Mouse (Mus musculus) limb, embryonic 14.5 days (tissue): ENCODE results near the gene H2-DMa. TPM values are rescaled to one million over a fixed set of nuclear protein-coding genes. Genes with fewer than 3 reads are reported as not detected.

Source experiments
- ATAC-seq: fragments of 200-750 bp; cut with Nextera tagmentation; 2 replicates; pipeline ENCODE4 v1.8.0; 2017; ENCODE audit warnings: low read depth, moderate number of reproducible peaks, moderate TSS enrichment; ENCODE audit not compliant: low FRiP score
- DNase-seq: peaks from one replicate; pipeline ENCODE4 v3.0.0-alpha.2; 2015; ENCODE audit warnings: low spot score
- H3K27ac ChIP-seq: fragments of 300-500 bp; sonication (generic); replicated peaks from 2 replicates; pipeline ENCODE4 v1.5.1; 2014; ENCODE audit warnings: low read depth, mild to moderate bottlenecking, low read length, moderate library complexity, mixed read lengths
- H3K27me3 ChIP-seq: fragments of 300-500 bp; sonication (generic); 2 replicates; pipeline ENCODE4 v1.6.1; 2014; ENCODE audit warnings: low read length, mixed read lengths; ENCODE audit not compliant: control insufficient read depth, insufficient read depth
- H3K36me3 ChIP-seq: fragments of 300-500 bp; sonication (generic); 2 replicates; pipeline ENCODE4 v1.6.1; 2014; ENCODE audit warnings: mild to moderate bottlenecking, low read length, moderate library complexity, mixed read lengths; ENCODE audit not compliant: control insufficient read depth, insufficient read depth
- H3K4me1 ChIP-seq: fragments of 300-500 bp; sonication (generic); 2 replicates; pipeline ENCODE4 v1.6.1; 2014; ENCODE audit warnings: antibody characterized with exemption, low read length, mixed read lengths; ENCODE audit not compliant: control insufficient read depth, insufficient read depth
- H3K4me2 ChIP-seq: fragments of 300-500 bp; sonication (generic); replicated peaks from 2 replicates; pipeline ENCODE4 v1.6.1; 2014; ENCODE audit warnings: low read depth, mild to moderate bottlenecking, low read length, moderate library complexity; ENCODE audit not compliant: severe bottlenecking
- H3K4me3 ChIP-seq: fragments of 300-500 bp; sonication (generic); replicated peaks from 2 replicates; pipeline ENCODE4 v1.5.1; 2014; ENCODE audit warnings: low read length
- H3K9ac ChIP-seq: fragments of 300-500 bp; sonication (generic); 2 replicates; pipeline ENCODE4 v1.6.1; 2014; ENCODE audit warnings: mild to moderate bottlenecking, low read depth, low read length, moderate library complexity; ENCODE audit not compliant: severe bottlenecking
- H3K9me3 ChIP-seq: fragments of 300-500 bp; sonication (generic); 2 replicates; pipeline ENCODE4 v1.6.1; 2016; ENCODE audit warnings: low read length; ENCODE audit not compliant: control insufficient read depth
- POLR2A ChIP-seq: fragments of 200-500 bp; IDR thresholded peaks from 2 replicates; pipeline ENCODE4 v1.8.0; 2012; ENCODE audit warnings: inconsistent platforms, mild to moderate bottlenecking, moderate library complexity, borderline replicate concordance; ENCODE audit not compliant: insufficient read depth, insufficient read length; ENCODE audit errors: extremely low read depth
- WGBS: fragments of 180-500 bp; shearing (Covaris S2); extraction: QIAGEN DNeasy Blood & Tissue Kit; methylation state at CpG from one replicate; pipeline ENCODE4 v1.1.7; 2014; 5-methylcytosine and 5-hydroxymethylcytosine counted together
- polyA plus RNA-seq, 2 experiments: library from polyadenylated mRNA; depleted of rRNA in 1 of 2; stranded (reverse) in 1 of 2; unstranded in 1 of 2; fragments of >200 nt; fragmentation: Nextera tagmentation in 1 of 2; extraction: Ambion mirVana in 1 of 2; gene quantifications; 2 replicates each; pipeline versions ENCODE4 v1.2.1 to v1.2.3; 2012 to 2014

H2-DMa gene
- polyA plus RNA-seq, 2 experiments, result 13.1 to 19.0 TPM

DNA sequence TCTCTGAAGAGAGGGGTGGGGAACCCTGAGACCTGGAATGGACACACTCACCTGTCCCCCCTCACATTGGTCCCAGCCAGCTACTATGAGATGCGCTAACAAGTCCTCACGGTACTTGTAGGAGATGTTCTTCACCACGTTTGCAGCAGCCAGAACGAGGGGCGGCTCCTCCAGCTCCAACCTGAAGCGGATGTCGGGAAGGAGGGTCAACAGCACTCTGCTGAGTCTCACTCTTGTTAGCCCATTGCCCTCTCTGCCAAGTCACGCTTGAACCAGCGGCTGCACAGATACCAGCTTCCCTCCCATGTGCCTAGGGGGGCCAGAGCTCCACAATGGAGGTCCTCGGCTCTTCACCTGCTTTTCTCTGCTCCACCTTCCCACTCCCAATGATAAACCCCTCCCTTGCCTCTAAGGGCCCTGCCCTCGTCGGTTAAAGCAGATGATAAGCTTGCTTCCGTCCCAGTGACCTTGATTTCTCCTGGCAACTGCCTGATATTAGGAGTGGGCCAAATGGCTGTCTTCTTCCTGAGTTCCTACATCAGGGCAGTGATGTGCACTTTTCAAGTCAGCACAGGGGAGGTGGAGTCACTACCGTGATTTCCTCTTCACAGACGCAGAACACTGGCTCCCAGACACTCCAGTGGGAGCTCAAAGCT lies 64.4 kb downstream of the H2-DMa start:
- Histone ChIP-seq H3K27me3 (peaks cover 23% of the 10 kb centered on the region; the same call in 1 of the 2 replicates), H3K4me2 (no peak overlapping the region), H3K9ac (no peak overlapping the region), H3K36me3 (no peaks in the 10 kb centered on the region), H3K27ac (no peak overlapping the region), H3K4me3 (no peak overlapping the region), H3K9me3 (no peaks in the 10 kb centered on the region), H3K4me1 (peaks cover 6% of the 10 kb centered on the region)
- ATAC-seq (no peak), DNase-seq (no peak)
- no peak for TF ChIP-seq POLR2A
- 72% methylated on average over 15 of the region's 15 CpGs for WGBS

- 89% methylated on average over 9 of the region's 9 CpGs for WGBS
- ATAC-seq (no peak), DNase-seq (no peak)
- Histone ChIP-seq H3K9ac (no peak overlapping the region), H3K4me3 (no peak overlapping the region), H3K27ac (no peak overlapping the region), H3K4me2 (no peak overlapping the region), H3K4me1 (peaks cover 6% of the 10 kb centered on the region), H3K27me3 (peaks cover 27% of the 10 kb centered on the region; the same call in 1 of the 2 replicates), H3K36me3 (no peaks in the 10 kb centered on the region), H3K9me3 (no peaks in the 10 kb centered on the region)
- no peak for TF ChIP-seq POLR2A
These were observed 66.2 kb downstream of the H2-DMa start for GRCm38 (mm10) chr17:34185526-34185925.

DNA sequence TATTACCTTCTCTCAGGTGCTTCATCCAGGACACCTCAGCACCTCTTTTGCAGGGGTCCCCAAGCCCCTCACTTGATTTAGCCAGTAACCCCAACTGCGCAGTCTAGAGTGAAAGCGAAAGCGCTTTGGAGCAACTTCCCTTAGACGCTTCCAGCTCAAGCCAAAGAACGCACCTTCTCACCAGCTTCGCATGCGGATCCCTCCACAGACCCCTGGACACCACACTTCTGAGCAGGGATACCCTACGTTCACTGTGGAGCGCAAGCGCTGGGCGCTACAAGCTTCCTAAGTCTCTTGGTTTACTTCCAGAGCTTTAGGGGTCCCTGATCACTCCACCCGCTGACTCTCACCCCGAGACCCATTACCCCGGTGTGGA lies 67.5 kb downstream of the H2-DMa start:
- no peak for TF ChIP-seq POLR2A
- ATAC-seq, result peak; percentile 46
- peak overlapping the region; percentile 56 for H3K4me3 ChIP-seq
- no peak overlapping the region for H3K27ac ChIP-seq
- H3K9ac ChIP-seq, result peak overlapping the region; percentile 44
- no peaks in the 10 kb centered on the region for H3K36me3 ChIP-seq
- peaks cover 31% of the 10 kb centered on the region; the same call in 1 of the 2 replicates for H3K27me3 ChIP-seq
- H3K4me2 ChIP-seq, result peak overlapping the region; percentile 93
- peaks cover 6% of the 10 kb centered on the region for H3K4me1 ChIP-seq
- WGBS, result 4% methylated on average over 14 of the region's 14 CpGs
- no peaks in the 10 kb centered on the region for H3K9me3 ChIP-seq
- DNase-seq, result no peak

- Histone ChIP-seq H3K9me3 (no peaks in the 10 kb centered on the region), H3K27ac (peak within 1 kb of the TSS; percentile 63), H3K9ac (peak within 1 kb of the TSS; percentile 69), H3K4me3 (peak within 1 kb of the TSS; percentile 56), H3K4me2 (peak within 1 kb of the TSS; percentile 93), H3K36me3 (no peaks in the 10 kb centered on the region), H3K4me1 (peaks cover 6% of the 10 kb centered on the region), H3K27me3 (peaks cover 36% of the 10 kb centered on the region)
- TF ChIP-seq POLR2A, result no peak
- under 1% methylated on average over 46 of the region's 46 CpGs for WGBS
- peak; percentile 98 for DNase-seq
- ATAC-seq, result peak; percentile 99
These were observed 68.0 kb downstream of the H2-DMa start, which contains the start of the genes Tap1 and Psmb9 for GRCm38 (mm10) chr17:34187261-34187916. TSS of gene Tap1 (plus strand) at chr17:34187553. TSS of gene Psmb9 (minus strand) at chr17:34187764.

GRCm38 (mm10) chr17:34188010-34188409 lies 68.7 kb downstream of the H2-DMa start:
- no peak for DNase-seq
- Histone ChIP-seq H3K9ac (peak overlapping the region; percentile 69), H3K27ac (peak overlapping the region; percentile 63; the same call in 1 of the 2 replicates), H3K4me1 (peaks cover 6% of the 10 kb centered on the region), H3K27me3 (peaks cover 42% of the 10 kb centered on the region), H3K4me3 (peak overlapping the region; percentile 56), H3K4me2 (peak overlapping the region; percentile 93), H3K9me3 (no peaks in the 10 kb centered on the region), H3K36me3 (no peaks in the 10 kb centered on the region)
- no peak for TF ChIP-seq POLR2A
- ATAC-seq, result no peak
- WGBS, result 4% methylated on average over 18 of the region's 20 CpGs

Other genes starting within 250 kb of the H2-DMa start
Only the 30 nearest of the 32 such genes appear.
- 58.8 and 60.6 TPM in 2 replicates for gene Kifc1, start 228.9 kb upstream of the H2-DMa start, polyA plus RNA-seq (2012; rRNA removed)
- gene Kifc1, start 228.9 kb upstream of the H2-DMa start, polyA plus RNA-seq (2014; fragmentation: Nextera tagmentation; extraction: Ambion mirVana), result 6.2 and 6.7 TPM in 2 replicates
- gene Platr17, start 214.4 kb upstream of the H2-DMa start, polyA plus RNA-seq (2012; rRNA removed), result 0.34 and 0.49 TPM in 2 replicates
- 0.32 and 0.40 TPM in 2 replicates for gene Platr17, start 214.4 kb upstream of the H2-DMa start, polyA plus RNA-seq (2014; fragmentation: Nextera tagmentation; extraction: Ambion mirVana)
- gene Daxx, start 210.1 kb upstream of the H2-DMa start, polyA plus RNA-seq (2012; rRNA removed), result 46.1 and 53.6 TPM in 2 replicates
- gene Daxx, start 210.1 kb upstream of the H2-DMa start, polyA plus RNA-seq (2014; fragmentation: Nextera tagmentation; extraction: Ambion mirVana), result 40.5 and 44.1 TPM in 2 replicates
- 18.7 and 23.8 TPM in 2 replicates for gene Tapbp, start 203.6 kb upstream of the H2-DMa start, polyA plus RNA-seq (2012; rRNA removed)
- 28.9 and 30.5 TPM in 2 replicates for gene Tapbp, start 203.6 kb upstream of the H2-DMa start, polyA plus RNA-seq (2014; fragmentation: Nextera tagmentation; extraction: Ambion mirVana)
- gene Zbtb22, start 203.6 kb upstream of the H2-DMa start, polyA plus RNA-seq (2012; rRNA removed), result 27.9 and 34.0 TPM in 2 replicates
- gene Zbtb22, start 203.6 kb upstream of the H2-DMa start, polyA plus RNA-seq (2014; fragmentation: Nextera tagmentation; extraction: Ambion mirVana), result 10.1 and 10.8 TPM in 2 replicates
- gene Rgl2, start 190.0 kb upstream of the H2-DMa start, polyA plus RNA-seq (2012; rRNA removed), result 193 and 265 TPM in 2 replicates
- gene Rgl2, start 190.0 kb upstream of the H2-DMa start, polyA plus RNA-seq (2014; fragmentation: Nextera tagmentation; extraction: Ambion mirVana), result 48.7 and 51.8 TPM in 2 replicates
- 53.6 and 104 TPM in 2 replicates for gene Pfdn6, start 179.2 kb upstream of the H2-DMa start, polyA plus RNA-seq (2012; rRNA removed)
- gene Pfdn6, start 179.2 kb upstream of the H2-DMa start, polyA plus RNA-seq (2014; fragmentation: Nextera tagmentation; extraction: Ambion mirVana), result 135 and 142 TPM in 2 replicates
- 30.5 and 30.9 TPM in 2 replicates for gene Wdr46, start 178.9 kb upstream of the H2-DMa start, polyA plus RNA-seq (2012; rRNA removed)
- gene Wdr46, start 178.9 kb upstream of the H2-DMa start, polyA plus RNA-seq (2014; fragmentation: Nextera tagmentation; extraction: Ambion mirVana), result 21.6 and 25.0 TPM in 2 replicates
- gene B3galt4, start 168.1 kb upstream of the H2-DMa start, polyA plus RNA-seq (2012; rRNA removed), result 7.7 and 9.3 TPM in 2 replicates
- gene B3galt4, start 168.1 kb upstream of the H2-DMa start, polyA plus RNA-seq (2014; fragmentation: Nextera tagmentation; extraction: Ambion mirVana), result 4.0 and 6.6 TPM in 2 replicates
- 48.8 and 62.7 TPM in 2 replicates for gene Vps52, start 163.7 kb upstream of the H2-DMa start, polyA plus RNA-seq (2012; rRNA removed)
- 38.6 and 43.4 TPM in 2 replicates for gene Vps52, start 163.7 kb upstream of the H2-DMa start, polyA plus RNA-seq (2014; fragmentation: Nextera tagmentation; extraction: Ambion mirVana)
- gene Rps18, start 163.5 kb upstream of the H2-DMa start, polyA plus RNA-seq (2012; rRNA removed), result 1,284 and 1,402 TPM in 2 replicates
- 2,129 and 2,245 TPM in 2 replicates for gene Rps18, start 163.5 kb upstream of the H2-DMa start, polyA plus RNA-seq (2014; fragmentation: Nextera tagmentation; extraction: Ambion mirVana)
- 27.0 and 31.5 TPM in 2 replicates for gene H2-K1, start 119.2 kb upstream of the H2-DMa start, polyA plus RNA-seq (2012; rRNA removed)
- 17.7 and 25.5 TPM in 2 replicates for gene H2-K1, start 119.2 kb upstream of the H2-DMa start, polyA plus RNA-seq (2014; fragmentation: Nextera tagmentation; extraction: Ambion mirVana)
- gene Ring1, start 94.9 kb upstream of the H2-DMa start, polyA plus RNA-seq (2012; rRNA removed), result 54.0 and 81.7 TPM in 2 replicates
- 7.0 and 8.4 TPM in 2 replicates for gene Ring1, start 94.9 kb upstream of the H2-DMa start, polyA plus RNA-seq (2014; fragmentation: Nextera tagmentation; extraction: Ambion mirVana)
- gene H2-Ke6, start 91.5 kb upstream of the H2-DMa start, polyA plus RNA-seq (2012; rRNA removed), result 104 and 109 TPM in 2 replicates
- 46.4 and 48.1 TPM in 2 replicates for gene H2-Ke6, start 91.5 kb upstream of the H2-DMa start, polyA plus RNA-seq (2014; fragmentation: Nextera tagmentation; extraction: Ambion mirVana)
- gene Slc39a7, start 87.9 kb upstream of the H2-DMa start, polyA plus RNA-seq (2012; rRNA removed), result 197 and 283 TPM in 2 replicates
- 132 and 133 TPM in 2 replicates for gene Slc39a7, start 87.9 kb upstream of the H2-DMa start, polyA plus RNA-seq (2014; fragmentation: Nextera tagmentation; extraction: Ambion mirVana)
- 83.2 and 98.9 TPM in 2 replicates for gene Rxrb, start 87.7 kb upstream of the H2-DMa start, polyA plus RNA-seq (2012; rRNA removed)
- gene Rxrb, start 87.7 kb upstream of the H2-DMa start, polyA plus RNA-seq (2014; fragmentation: Nextera tagmentation; extraction: Ambion mirVana), result 29.2 and 33.6 TPM in 2 replicates
- gene Col11a2, start 80.1 kb upstream of the H2-DMa start, polyA plus RNA-seq (2012; rRNA removed), result 201 and 242 TPM in 2 replicates
- 71.6 and 72.1 TPM in 2 replicates for gene Col11a2, start 80.1 kb upstream of the H2-DMa start, polyA plus RNA-seq (2014; fragmentation: Nextera tagmentation; extraction: Ambion mirVana)
- 1.0 and 1.7 TPM in 2 replicates for gene H2-Oa, start 27.2 kb upstream of the H2-DMa start, polyA plus RNA-seq (2012; rRNA removed)
- 0.70 and 0.85 TPM in 2 replicates for gene H2-Oa, start 27.2 kb upstream of the H2-DMa start, polyA plus RNA-seq (2014; fragmentation: Nextera tagmentation; extraction: Ambion mirVana)
- gene Brd2, start 3.1 kb downstream of the H2-DMa start, polyA plus RNA-seq (2012; rRNA removed), result 197 and 217 TPM in 2 replicates
- gene Brd2, start 3.1 kb downstream of the H2-DMa start, polyA plus RNA-seq (2014; fragmentation: Nextera tagmentation; extraction: Ambion mirVana), result 121 and 141 TPM in 2 replicates
- gene H2-DMb2, start 23.8 kb downstream of the H2-DMa start, polyA plus RNA-seq (2012; rRNA removed), result 0.31 and 0.54 TPM in 2 replicates
- 0.23 and 0.36 TPM in 2 replicates for gene H2-DMb2, start 23.8 kb downstream of the H2-DMa start, polyA plus RNA-seq (2014; fragmentation: Nextera tagmentation; extraction: Ambion mirVana)
- 4.2 and 6.9 TPM in 2 replicates for gene H2-DMb1, start 33.5 kb downstream of the H2-DMa start, polyA plus RNA-seq (2012; rRNA removed)
- 2.4 and 2.7 TPM in 2 replicates for gene H2-DMb1, start 33.5 kb downstream of the H2-DMa start, polyA plus RNA-seq (2014; fragmentation: Nextera tagmentation; extraction: Ambion mirVana)
- gene Tap1, start 68.0 kb downstream of the H2-DMa start, polyA plus RNA-seq (2012; rRNA removed), result 11.0 and 12.1 TPM in 2 replicates
- 11.2 and 14.2 TPM in 2 replicates for gene Tap1, start 68.0 kb downstream of the H2-DMa start, polyA plus RNA-seq (2014; fragmentation: Nextera tagmentation; extraction: Ambion mirVana)
- 2.2 and 3.7 TPM in 2 replicates for gene Psmb9, start 68.2 kb downstream of the H2-DMa start, polyA plus RNA-seq (2012; rRNA removed)
- gene Psmb9, start 68.2 kb downstream of the H2-DMa start, polyA plus RNA-seq (2014; fragmentation: Nextera tagmentation; extraction: Ambion mirVana), result 3.4 and 3.9 TPM in 2 replicates
- 6.8 and 7.3 TPM in 2 replicates for gene Psmb8, start 78.2 kb downstream of the H2-DMa start, polyA plus RNA-seq (2012; rRNA removed)
- gene Psmb8, start 78.2 kb downstream of the H2-DMa start, polyA plus RNA-seq (2014; fragmentation: Nextera tagmentation; extraction: Ambion mirVana), result 9.2 and 9.4 TPM in 2 replicates
- 2.9 and 3.0 TPM in 2 replicates for gene Tap2, start 84.0 kb downstream of the H2-DMa start, polyA plus RNA-seq (2012; rRNA removed)
- 2.3 and 2.4 TPM in 2 replicates for gene Tap2, start 84.0 kb downstream of the H2-DMa start, polyA plus RNA-seq (2014; fragmentation: Nextera tagmentation; extraction: Ambion mirVana)
- gene H2-Ob, start 119.4 kb downstream of the H2-DMa start, polyA plus RNA-seq (2012; rRNA removed), result 0.06 and 0.23 TPM in 2 replicates
- gene H2-Ob, start 119.4 kb downstream of the H2-DMa start, polyA plus RNA-seq (2014; fragmentation: Nextera tagmentation; extraction: Ambion mirVana), result 0.11 TPM in 1 of 2 replicates, not detected in the other
- gene H2-Ab1, start 138.1 kb downstream of the H2-DMa start, polyA plus RNA-seq (2012; rRNA removed), result 4.8 and 5.6 TPM in 2 replicates
- gene H2-Ab1, start 138.1 kb downstream of the H2-DMa start, polyA plus RNA-seq (2014; fragmentation: Nextera tagmentation; extraction: Ambion mirVana), result 7.6 and 8.0 TPM in 2 replicates
- gene H2-Aa, start 168.3 kb downstream of the H2-DMa start, polyA plus RNA-seq (2012; rRNA removed), result 2.0 and 2.9 TPM in 2 replicates
- 4.1 and 4.5 TPM in 2 replicates for gene H2-Aa, start 168.3 kb downstream of the H2-DMa start, polyA plus RNA-seq (2014; fragmentation: Nextera tagmentation; extraction: Ambion mirVana)
- 1.6 and 2.4 TPM in 2 replicates for gene H2-Eb1, start 186.3 kb downstream of the H2-DMa start, polyA plus RNA-seq (2012; rRNA removed)
- 3.4 and 4.6 TPM in 2 replicates for gene H2-Eb1, start 186.3 kb downstream of the H2-DMa start, polyA plus RNA-seq (2014; fragmentation: Nextera tagmentation; extraction: Ambion mirVana)
- not detected in 2 replicates for gene H2-Eb2, start 206.1 kb downstream of the H2-DMa start, polyA plus RNA-seq (2012; rRNA removed)
- not detected in 2 replicates for gene H2-Eb2, start 206.1 kb downstream of the H2-DMa start, polyA plus RNA-seq (2014; fragmentation: Nextera tagmentation; extraction: Ambion mirVana)